Mouse (Mus musculus): ENCODE results near the gene Gpr33.

Gene Gpr33

DNA sequence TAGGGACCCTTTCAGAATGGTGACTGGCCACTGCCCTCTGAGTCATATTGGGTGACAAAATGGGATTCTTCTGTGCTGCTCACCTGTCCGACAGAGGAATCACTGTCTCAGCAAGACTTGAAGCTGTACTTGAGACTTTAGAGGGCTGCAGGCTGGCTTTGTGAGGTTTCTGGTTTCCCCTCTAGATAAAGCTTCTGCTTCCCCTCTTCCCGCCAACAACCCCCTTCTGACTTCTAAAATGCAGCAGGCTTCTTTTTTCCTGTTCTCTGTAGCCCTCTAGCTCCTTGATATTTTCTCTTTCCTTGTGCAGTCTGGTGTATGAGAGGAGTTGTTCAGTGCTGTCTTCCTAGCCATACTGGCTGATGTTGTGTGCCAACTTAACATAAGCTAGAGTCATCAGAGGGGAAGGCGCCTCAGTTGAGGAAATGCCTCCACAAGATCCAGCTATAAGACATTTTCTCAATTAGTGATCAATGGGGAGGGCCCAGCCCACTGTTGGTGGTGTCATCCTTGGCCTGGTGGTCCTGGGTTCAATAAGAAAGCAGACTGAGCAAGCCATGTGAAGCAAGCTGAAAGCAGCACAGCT, 42.6 kb downstream of the Gpr33 start:
- DNase-seq (ENCODE audit: low spot score in 2 of 2) = no peak

DNA sequence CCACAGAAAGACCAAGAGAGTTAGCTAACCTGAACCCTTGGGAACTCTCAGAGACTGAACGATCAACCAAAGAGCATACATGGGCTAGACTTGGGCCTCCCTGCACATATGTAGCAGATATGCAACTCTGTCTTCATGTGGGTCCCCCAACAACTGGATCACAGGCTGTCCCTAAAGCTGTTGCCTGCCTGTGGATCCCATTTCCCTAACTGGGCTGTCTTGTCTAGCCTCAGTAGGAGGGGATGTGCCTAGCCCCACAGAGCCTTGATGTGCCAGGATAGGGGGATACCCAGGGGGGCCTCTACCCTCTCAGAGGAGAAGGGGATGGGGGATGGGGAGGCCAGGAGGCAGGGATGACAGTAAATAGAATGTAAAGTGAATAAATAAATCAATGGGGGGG, 44.2 kb downstream of the Gpr33 start:
- no peak for DNase-seq (ENCODE audit: low spot score in 2 of 2)

DNA sequence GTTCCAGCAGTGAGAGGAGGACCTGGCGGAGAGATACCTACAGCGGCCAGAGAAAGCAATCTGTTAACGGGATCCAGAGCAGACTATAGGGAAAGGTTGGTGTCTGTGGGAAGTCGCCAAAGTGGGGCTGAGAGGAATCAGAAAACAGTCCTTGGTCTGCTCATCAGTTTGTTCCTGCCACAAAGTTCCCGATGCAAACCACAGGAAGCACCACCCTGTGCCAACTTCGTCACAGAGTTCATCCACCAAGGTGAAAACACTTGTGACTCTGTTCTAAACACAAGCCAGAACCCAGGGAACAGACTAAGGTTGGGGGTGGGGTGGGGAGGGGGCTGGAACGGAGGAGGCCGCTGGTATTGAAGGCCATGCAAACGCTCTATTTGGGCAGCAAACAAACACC, 51.3 kb downstream of the Gpr33 start:
- no peak for DNase-seq (ENCODE audit: low spot score in 2 of 2)

DNA sequence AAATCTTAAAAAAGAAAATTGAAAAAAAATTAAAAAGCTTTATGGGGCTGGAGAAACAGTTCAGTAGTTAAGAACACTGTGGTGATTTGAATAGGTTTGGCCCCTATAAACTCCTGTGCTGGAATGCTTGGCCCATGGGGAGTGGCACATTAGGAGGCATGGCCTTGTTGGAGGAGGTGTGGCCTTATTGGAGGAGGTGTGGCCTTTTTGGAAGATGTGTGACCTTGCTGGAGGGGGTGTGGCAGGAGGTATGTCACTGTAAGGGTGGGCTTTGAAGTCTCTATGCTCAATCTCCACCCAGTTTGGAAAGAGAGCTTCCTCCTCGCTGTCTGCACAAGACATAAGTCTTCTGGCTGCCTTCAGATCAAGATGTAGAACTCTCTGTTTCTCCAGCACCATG, 53.5 kb downstream of the Gpr33 start:
- DNase-seq (ENCODE audit: low spot score in 2 of 2) = no peak

Measured in urinary bladder, postnatal 4 days (tissue).